Mouse (Mus musculus): Measurements from ENCODE around the gene Slc22a5. TPM values are rescaled to one million over a fixed set of nuclear protein-coding genes. Genes with fewer than 3 reads are reported as not detected.
"Not testable (repeated sequence)": the region's sequence is repeated elsewhere in the genome, so short reads cannot be mapped to it uniquely, and the experiment has no call there.

The Slc22a5 gene
- polyA plus RNA-seq (2016; fragmentation: Nextera tagmentation; extraction: Ambion mirVana): 7.4 and 7.6 TPM in 2 replicates

GRCm38 (mm10) chr11:53891505-53892451, at the start of gene Slc22a5:
TSS of gene Slc22a5 (minus strand) at chr11:53891660.
- H3K4me2 ChIP-seq (replicated peaks): peak within 1 kb of the TSS; percentile 88
- no peak within 1 kb of the TSS for H3K27ac ChIP-seq
- no peaks in the 10 kb centered on the region for H3K27me3 ChIP-seq (replicated peaks)
- WGBS: 4% methylated on average over 63 of the region's 63 CpGs
- no peaks in the 10 kb centered on the region for H3K36me3 ChIP-seq
- H3K9ac ChIP-seq: peak within 1 kb of the TSS; percentile 57
- no peaks in the 10 kb centered on the region for H3K9me3 ChIP-seq
- ATAC-seq (ENCODE audit: low FRiP score, low read depth): peak; percentile 98
- H3K4me1 ChIP-seq: peaks cover 10% of the 10 kb centered on the region; the same call in 1 of the 2 replicates
- H3K4me3 ChIP-seq: peak within 1 kb of the TSS; percentile 54

DNA sequence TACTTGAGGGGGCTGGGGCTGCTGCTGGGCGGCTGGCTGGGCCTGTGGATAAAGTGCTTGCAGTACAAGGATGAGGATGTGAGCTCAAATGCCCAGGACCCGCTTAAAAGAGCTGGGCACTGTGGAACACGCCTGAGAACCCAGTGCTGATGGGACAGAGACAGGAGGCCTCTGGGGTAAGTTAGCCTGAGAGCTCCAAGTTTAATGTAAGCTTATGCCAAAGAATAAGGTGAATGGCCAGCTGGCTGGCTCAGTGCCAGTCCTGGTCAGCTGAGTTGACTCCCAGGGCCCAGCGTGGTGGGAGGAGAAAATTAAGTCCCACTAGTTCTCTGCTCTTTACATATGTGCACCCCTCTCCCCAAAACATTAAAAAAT, 40.5 kb upstream of the Slc22a5 start:
- H3K9me3 ChIP-seq; H3K4me2 ChIP-seq (replicated peaks); H3K27me3 ChIP-seq (replicated peaks); H3K27ac ChIP-seq; H3K36me3 ChIP-seq; H3K4me3 ChIP-seq; H3K9ac ChIP-seq; H3K4me1 ChIP-seq; ATAC-seq (ENCODE audit: low FRiP score, low read depth): not testable (repeated sequence)
- 82% methylated on average over 4 of the region's 4 CpGs for WGBS

DNA sequence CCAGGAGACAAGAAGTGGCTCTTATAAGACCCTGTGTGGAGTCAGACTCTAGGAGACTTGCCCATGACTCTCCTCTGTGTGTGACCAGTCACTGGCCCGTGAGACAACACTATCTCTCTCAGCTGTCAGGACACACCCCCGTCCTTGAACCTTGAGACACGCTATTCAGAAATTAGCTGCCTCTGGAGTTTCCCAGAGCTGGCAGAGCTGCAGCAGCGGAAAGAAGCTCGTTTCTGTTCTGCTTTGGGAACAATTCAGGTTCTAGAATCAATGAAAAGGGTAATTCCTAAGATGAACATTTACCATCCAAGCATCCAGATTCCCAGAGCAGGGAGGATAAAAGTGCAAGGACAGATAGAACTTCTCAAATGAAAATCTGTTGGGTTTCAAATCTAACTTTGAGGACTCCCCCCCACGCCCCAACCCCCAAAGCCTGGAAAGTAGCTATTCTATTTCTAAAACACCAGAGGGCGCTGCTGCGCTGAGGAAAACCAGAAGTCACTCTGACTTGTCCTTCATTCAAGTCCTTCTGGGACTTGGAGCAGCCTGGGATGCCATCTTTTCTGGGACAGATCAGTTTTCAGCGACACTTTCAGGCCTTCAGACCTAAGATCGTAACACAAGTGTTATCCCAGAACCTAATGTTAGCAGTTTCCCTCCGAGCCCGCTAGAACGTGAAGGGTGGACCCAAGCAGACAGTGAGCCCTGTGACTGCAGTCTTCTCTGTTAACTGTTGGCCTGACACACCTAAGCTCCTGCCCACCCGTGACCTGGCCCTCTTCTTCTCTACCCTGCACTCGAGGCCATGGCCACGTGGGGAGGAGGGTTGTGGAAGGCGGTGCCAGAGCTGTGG, 39.9 kb upstream of the Slc22a5 start:
- Histone ChIP-seq H3K27ac (no peak overlapping the region), H3K9me3 (no peaks in the 10 kb centered on the region), H3K4me2 (replicated peaks) (no peak overlapping the region), H3K36me3 (no peaks in the 10 kb centered on the region), H3K9ac (no peak overlapping the region), H3K4me3 (no peak overlapping the region), H3K27me3 (replicated peaks) (no peaks in the 10 kb centered on the region), H3K4me1 (no peaks in the 10 kb centered on the region)
- no peak for ATAC-seq (ENCODE audit: low FRiP score, low read depth)
- WGBS: 38% methylated on average over 17 of the region's 17 CpGs

DNA sequence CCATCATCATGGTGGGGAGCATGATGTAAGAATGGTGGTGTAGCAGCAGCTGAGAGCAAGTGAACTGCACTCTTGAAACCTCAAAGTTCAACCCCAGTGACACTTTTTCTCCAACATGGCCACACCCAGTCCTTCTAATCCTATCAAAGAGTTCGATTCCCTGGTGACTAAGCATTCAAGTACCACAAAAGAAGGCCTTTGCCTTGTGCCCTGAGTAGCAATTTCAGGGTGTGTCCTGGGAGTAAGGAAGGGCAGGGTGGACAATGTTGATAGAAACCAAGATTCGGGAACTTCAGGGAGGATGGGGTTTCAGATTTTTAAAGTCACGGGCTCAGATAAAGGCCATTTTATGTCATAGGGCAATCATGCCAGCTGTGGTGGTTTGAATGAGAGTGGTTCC, 38.3 kb upstream of the Slc22a5 start:
- ATAC-seq (ENCODE audit: low FRiP score, low read depth): no peak
- Histone ChIP-seq H3K27me3 (replicated peaks) (no peaks in the 10 kb centered on the region), H3K4me1 (no peaks in the 10 kb centered on the region), H3K36me3 (no peaks in the 10 kb centered on the region), H3K9me3 (no peaks in the 10 kb centered on the region), H3K4me2 (replicated peaks) (no peak overlapping the region), H3K4me3 (no peak overlapping the region), H3K9ac (no peak overlapping the region), H3K27ac (no peak overlapping the region)
- WGBS: 89% methylated on average over 3 of the region's 3 CpGs

DNA sequence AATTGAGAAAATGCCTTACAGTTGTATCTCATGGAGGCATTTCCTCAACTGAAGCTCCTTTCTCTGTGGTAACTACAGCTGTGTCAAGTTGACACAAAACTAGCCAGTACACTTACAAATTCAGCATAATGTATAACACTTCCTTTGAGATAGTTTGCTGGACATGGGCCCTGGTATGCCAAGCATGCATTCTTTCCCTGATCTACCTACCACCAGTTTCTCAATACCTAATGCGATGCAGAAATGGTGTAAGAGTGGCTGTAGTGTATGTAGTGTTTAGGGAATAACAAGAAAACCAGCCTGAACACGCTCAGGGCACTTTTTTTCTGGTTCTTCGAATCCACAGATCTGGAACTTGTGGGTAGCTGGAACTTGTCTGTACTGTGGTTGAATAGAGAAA, 37.1 kb upstream of the Slc22a5 start:
- H3K9me3 ChIP-seq: no peaks in the 10 kb centered on the region
- no peaks in the 10 kb centered on the region for H3K36me3 ChIP-seq
- WGBS: 84% methylated on average over 3 of the region's 3 CpGs
- no peaks in the 10 kb centered on the region for H3K27me3 ChIP-seq (replicated peaks)
- H3K4me3 ChIP-seq: no peak overlapping the region
- H3K27ac ChIP-seq: no peak overlapping the region
- no peak overlapping the region for H3K4me2 ChIP-seq (replicated peaks)
- no peak overlapping the region for H3K9ac ChIP-seq
- H3K4me1 ChIP-seq: no peaks in the 10 kb centered on the region
- ATAC-seq (ENCODE audit: low FRiP score, low read depth): no peak

DNA sequence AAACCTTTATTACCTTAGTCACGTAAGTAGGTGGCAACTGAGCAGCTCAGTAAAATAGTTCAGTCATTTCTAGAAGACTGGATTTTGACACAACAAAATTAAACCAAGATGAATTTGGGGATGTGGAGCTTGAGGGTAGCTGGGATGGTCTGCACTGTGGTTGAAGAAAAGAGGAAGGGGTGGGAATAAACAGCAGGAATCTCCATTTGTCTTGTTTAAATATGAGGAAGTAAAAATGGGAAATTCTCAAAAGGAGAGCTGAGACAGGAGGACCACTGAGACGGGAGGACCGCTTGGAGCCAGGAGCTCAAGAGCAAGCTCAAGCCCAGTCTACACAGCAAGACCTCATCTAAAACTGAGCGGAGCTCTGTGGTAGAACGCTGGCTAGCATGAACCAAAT, 34.8 kb upstream of the Slc22a5 start:
- WGBS: 93% methylated on average over 5 of the region's 5 CpGs
- Histone ChIP-seq H3K36me3 (no peaks in the 10 kb centered on the region), H3K4me3 (no peak overlapping the region), H3K4me1 (no peaks in the 10 kb centered on the region), H3K9me3 (no peaks in the 10 kb centered on the region), H3K27ac (no peak overlapping the region), H3K27me3 (replicated peaks) (no peaks in the 10 kb centered on the region), H3K9ac (no peak overlapping the region), H3K4me2 (replicated peaks) (no peak overlapping the region)
- ATAC-seq (ENCODE audit: low FRiP score, low read depth): no peak

DNA sequence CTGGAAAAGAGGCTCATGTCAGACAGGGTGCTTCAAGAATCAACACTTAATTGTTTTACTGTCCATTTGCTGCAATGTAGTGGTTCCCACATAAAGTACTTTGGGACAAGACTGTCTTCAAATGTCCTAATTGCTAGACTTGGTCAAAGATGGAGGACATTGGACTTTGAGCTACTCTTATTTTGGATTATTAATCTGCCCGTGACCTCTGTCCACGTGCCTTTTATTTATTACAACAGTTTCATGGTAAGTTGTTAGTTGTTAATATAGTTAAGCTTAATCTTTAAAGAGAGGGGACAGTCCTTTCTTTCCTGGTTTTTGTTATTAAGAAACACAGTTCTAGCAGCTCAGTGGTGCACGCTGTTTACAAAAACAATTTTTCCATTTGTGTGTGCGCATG, 27.4 kb upstream of the Slc22a5 start:
- H3K27ac ChIP-seq: no peak overlapping the region
- no peak overlapping the region for H3K9ac ChIP-seq
- WGBS: 94% methylated on average over 4 of the region's 4 CpGs
- no peaks in the 10 kb centered on the region for H3K4me1 ChIP-seq
- H3K27me3 ChIP-seq (replicated peaks): no peaks in the 10 kb centered on the region
- no peak overlapping the region for H3K4me2 ChIP-seq (replicated peaks)
- no peak for ATAC-seq (ENCODE audit: low FRiP score, low read depth)
- no peak overlapping the region for H3K4me3 ChIP-seq
- no peaks in the 10 kb centered on the region for H3K36me3 ChIP-seq
- no peaks in the 10 kb centered on the region for H3K9me3 ChIP-seq

- no peak for ATAC-seq (ENCODE audit: low FRiP score, low read depth)
- Histone ChIP-seq H3K27ac (no peak overlapping the region), H3K9ac (no peak overlapping the region), H3K4me1 (no peaks in the 10 kb centered on the region), H3K36me3 (no peaks in the 10 kb centered on the region), H3K4me3 (no peak overlapping the region), H3K27me3 (replicated peaks) (no peaks in the 10 kb centered on the region), H3K4me2 (replicated peaks) (no peak overlapping the region), H3K9me3 (no peaks in the 10 kb centered on the region)
- 84% methylated on average over 4 of the region's 4 CpGs for WGBS
Observed at GRCm38 (mm10) chr11:53911011-53911410, 19.6 kb upstream of the Slc22a5 start.

- no peaks in the 10 kb centered on the region for H3K9me3 ChIP-seq
- no peak overlapping the region for H3K27ac ChIP-seq
- ATAC-seq (ENCODE audit: low FRiP score, low read depth): no peak
- H3K9ac ChIP-seq: no peak overlapping the region
- no peaks in the 10 kb centered on the region for H3K27me3 ChIP-seq (replicated peaks)
- WGBS: 95% methylated on average over 8 of the region's 8 CpGs
- H3K4me1 ChIP-seq: no peaks in the 10 kb centered on the region
- H3K4me2 ChIP-seq (replicated peaks): no peak overlapping the region
- H3K4me3 ChIP-seq: no peak overlapping the region
- no peaks in the 10 kb centered on the region for H3K36me3 ChIP-seq
Observed at GRCm38 (mm10) chr11:53908686-53909085, 17.2 kb upstream of the Slc22a5 start.

DNA sequence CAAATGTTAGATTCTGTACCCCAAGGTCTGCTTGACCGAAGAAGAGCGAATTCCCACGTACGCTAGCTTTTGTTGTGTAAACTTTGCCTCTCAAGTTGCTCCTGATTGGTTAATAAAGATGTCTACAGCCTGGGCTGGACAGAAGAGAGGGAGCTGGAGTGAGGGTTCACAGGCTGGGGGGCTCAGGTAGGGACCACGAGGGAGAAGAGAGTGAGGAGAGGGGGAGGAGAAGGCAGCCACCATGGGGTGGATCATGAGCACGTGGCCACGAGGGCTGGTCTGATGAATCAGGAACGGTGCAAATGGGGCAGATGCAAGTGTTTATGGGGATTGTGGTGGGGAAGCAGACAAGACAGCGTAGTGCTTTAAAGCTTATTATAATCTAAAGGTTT, 13.1 kb upstream of the Slc22a5 start:
- WGBS: 81% methylated on average over 9 of the region's 9 CpGs
- H3K36me3 ChIP-seq: no peaks in the 10 kb centered on the region
- ATAC-seq (ENCODE audit: low FRiP score, low read depth): no peak
- H3K4me1 ChIP-seq: no peaks in the 10 kb centered on the region
- H3K4me3 ChIP-seq: no peak overlapping the region
- no peak overlapping the region for H3K27ac ChIP-seq
- H3K9me3 ChIP-seq: no peaks in the 10 kb centered on the region
- no peaks in the 10 kb centered on the region for H3K27me3 ChIP-seq (replicated peaks)
- no peak overlapping the region for H3K4me2 ChIP-seq (replicated peaks)
- H3K9ac ChIP-seq: no peak overlapping the region

DNA sequence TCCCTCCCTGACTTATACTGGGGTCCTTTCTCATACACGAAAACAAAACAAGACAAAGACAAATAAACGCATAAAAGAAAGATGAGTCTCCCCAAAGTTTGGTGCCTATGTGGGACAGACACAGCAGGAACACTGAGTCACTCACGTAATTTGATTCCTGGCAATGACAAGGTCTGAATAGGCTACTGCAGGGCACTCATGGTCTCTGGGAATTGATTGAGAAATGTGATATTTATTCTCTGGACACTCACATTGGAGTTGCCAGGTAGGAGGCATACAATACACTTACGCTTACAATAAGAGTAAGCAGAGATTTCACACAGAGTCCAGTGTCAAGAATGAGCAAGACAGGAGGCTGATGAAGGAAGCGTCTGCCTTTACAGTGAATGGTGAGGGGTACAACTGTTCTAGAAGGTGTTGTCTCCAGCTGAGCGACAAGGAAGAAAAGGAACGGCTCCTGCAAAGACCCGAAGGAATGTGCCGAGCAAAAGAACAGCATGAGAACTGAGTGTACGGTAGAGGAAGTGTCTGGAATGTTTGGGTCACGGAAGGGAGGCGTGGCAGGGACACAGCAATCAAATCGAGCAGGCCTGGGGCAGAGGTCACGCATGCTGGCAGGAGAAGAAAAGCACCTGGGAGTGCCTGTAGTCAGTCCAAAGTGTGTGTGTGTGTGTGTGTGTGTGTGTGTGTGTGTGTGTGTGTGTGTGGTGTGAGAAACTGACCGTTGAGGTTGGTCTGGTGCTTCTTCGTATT, 12.5 kb upstream of the Slc22a5 start:
- Histone ChIP-seq H3K9me3 (no peaks in the 10 kb centered on the region), H3K4me3 (no peak overlapping the region), H3K36me3 (no peaks in the 10 kb centered on the region), H3K9ac (no peak overlapping the region), H3K4me2 (replicated peaks) (no peak overlapping the region), H3K4me1 (no peaks in the 10 kb centered on the region), H3K27ac (no peak overlapping the region), H3K27me3 (replicated peaks) (no peaks in the 10 kb centered on the region)
- ATAC-seq (ENCODE audit: low FRiP score, low read depth): no peak
- 56% methylated on average over 16 of the region's 16 CpGs for WGBS

GRCm38 (mm10) chr11:53902741-53903140, 11.3 kb upstream of the Slc22a5 start:
- WGBS: 91% methylated on average over 14 of the region's 14 CpGs

More at GRCm38 (mm10) chr11:53902741-53903140, 11.3 kb upstream of the Slc22a5 start:
- H3K4me3 ChIP-seq: no peak overlapping the region
- no peak overlapping the region for H3K27ac ChIP-seq
- no peaks in the 10 kb centered on the region for H3K4me1 ChIP-seq
- H3K4me2 ChIP-seq (replicated peaks): no peak overlapping the region
- no peaks in the 10 kb centered on the region for H3K9me3 ChIP-seq
- H3K27me3 ChIP-seq (replicated peaks): no peaks in the 10 kb centered on the region
- H3K36me3 ChIP-seq: no peaks in the 10 kb centered on the region
- no peak overlapping the region for H3K9ac ChIP-seq
- no peak for ATAC-seq (ENCODE audit: low FRiP score, low read depth)
